Mouse (Mus musculus): ENCODE data around the gene Smyd5. TPM values are rescaled to one million over a fixed set of nuclear protein-coding genes. Genes with fewer than 3 reads are reported as not detected.

The Smyd5 gene
- polyA plus RNA-seq, 1 experiment from 2014 or later: 10.9 TPM

DNA sequence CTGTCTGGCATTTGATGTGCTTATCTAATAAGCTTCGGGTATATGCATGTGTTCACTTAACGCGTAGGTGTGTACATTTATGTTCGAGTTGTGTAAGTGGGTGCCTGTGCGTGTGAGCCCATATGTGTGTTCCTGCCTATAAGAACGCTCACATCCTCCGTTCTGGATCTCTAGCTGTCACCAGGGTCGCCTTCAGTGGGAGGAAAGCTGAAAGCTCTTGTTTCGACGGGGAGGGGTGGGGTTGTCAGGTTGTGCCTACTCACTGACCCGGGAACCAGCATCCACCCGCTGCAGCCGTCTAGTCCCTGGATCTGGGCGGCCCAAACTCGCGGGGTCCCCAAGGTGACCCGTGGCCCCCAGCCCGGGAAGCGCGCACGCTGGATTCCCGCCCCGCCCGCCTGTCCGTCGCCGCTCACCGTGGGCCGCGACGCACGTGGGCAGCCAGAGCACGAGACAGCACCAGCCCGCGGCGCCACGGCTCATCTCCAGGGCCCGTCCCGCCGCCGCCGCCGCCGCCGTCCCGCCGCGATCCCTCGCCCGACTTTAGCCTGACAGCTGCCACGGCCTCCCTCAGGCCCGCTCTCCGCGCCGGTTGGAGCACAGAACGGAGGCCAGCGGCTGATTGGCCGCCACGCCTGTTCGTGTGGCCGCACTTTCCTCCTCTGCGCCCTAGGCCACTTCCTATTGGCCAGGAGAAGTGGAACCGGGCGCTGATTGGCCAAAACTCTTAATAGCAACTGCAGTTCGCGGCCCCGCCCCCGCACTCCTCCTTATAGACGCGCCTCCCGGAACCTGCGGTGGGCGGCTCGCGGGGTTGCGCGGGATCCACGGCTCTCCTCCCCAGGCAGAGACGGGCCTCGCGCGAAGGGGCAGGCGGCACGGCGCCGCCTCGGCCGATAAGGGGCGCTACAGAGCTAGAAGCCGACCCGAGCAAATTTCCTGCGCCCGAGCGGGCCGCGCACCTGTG is 19.2 kb downstream of the Smyd5 start, which contains the start of gene Cct7:
Cct7 (plus strand) TSS at position 818 of the 967 bp plus-strand sequence.
- H3K36me3 ChIP-seq (ENCODE audit: control insufficient read depth, insufficient read depth): peaks cover 6% of the 10 kb centered on the region; the same call in 1 of the 2 replicates
- WGBS: 1% methylated on average over 93 of the region's 96 CpGs

GRCm38 (mm10) chr6:85451664-85452410 is 20.0 kb downstream of the Smyd5 start, which contains the start of gene Pradc1:
TSS of gene Pradc1 (minus strand) at chr6:85451970.
- H3K36me3 ChIP-seq (ENCODE audit: control insufficient read depth, insufficient read depth): 0 out of 2 replicates have a peak, but pooled peaks cover 3% of the 10 kb centered on the region
- H3K9ac ChIP-seq (ENCODE audit: low read depth, low read length): peak within 1 kb of the TSS; percentile 76
- H3K4me1 ChIP-seq (replicated peaks; ENCODE audit: control insufficient read depth, insufficient read depth, low read length): no peaks in the 10 kb centered on the region
- H3K4me3 ChIP-seq (ENCODE audit: low read depth, low read length): peak within 1 kb of the TSS; percentile 81
- ATAC-seq: peak; percentile 86
- H3K27ac ChIP-seq (ENCODE audit: low read depth, low read length): peak within 1 kb of the TSS; percentile 86
- H3K9me3 ChIP-seq (ENCODE audit: control insufficient read depth): no peaks in the 10 kb centered on the region
- H3K27me3 ChIP-seq (replicated peaks; ENCODE audit: control insufficient read depth, insufficient read depth, low read length): no peaks in the 10 kb centered on the region
- WGBS: under 1% methylated on average over 54 of the region's 54 CpGs
- H3K4me2 ChIP-seq (replicated peaks; ENCODE audit: low read depth): peak within 1 kb of the TSS; percentile 99
- no peak for TF ChIP-seq CTCF (IDR thresholded peaks at IDR 0.05; ENCODE audit: low read depth)

More for the DNA sequence above, 19.2 kb downstream of the Smyd5 start, which contains the start of gene Cct7:
- peak within 1 kb of the TSS; percentile 86 for H3K27ac ChIP-seq (ENCODE audit: low read depth, low read length)
- H3K4me2 ChIP-seq (replicated peaks; ENCODE audit: low read depth): peak within 1 kb of the TSS; percentile 99
- H3K4me1 ChIP-seq (replicated peaks; ENCODE audit: control insufficient read depth, insufficient read depth, low read length): no peaks in the 10 kb centered on the region
- H3K4me3 ChIP-seq (ENCODE audit: low read depth, low read length): peak within 1 kb of the TSS; percentile 81
- H3K27me3 ChIP-seq (replicated peaks; ENCODE audit: control insufficient read depth, insufficient read depth, low read length): no peaks in the 10 kb centered on the region
- TF ChIP-seq CTCF (IDR thresholded peaks at IDR 0.05; ENCODE audit: low read depth): peak; percentile 84
- peak; percentile 97 for ATAC-seq
- no peaks in the 10 kb centered on the region for H3K9me3 ChIP-seq (ENCODE audit: control insufficient read depth)
- peak within 1 kb of the TSS; percentile 76 for H3K9ac ChIP-seq (ENCODE audit: low read depth, low read length)

DNA sequence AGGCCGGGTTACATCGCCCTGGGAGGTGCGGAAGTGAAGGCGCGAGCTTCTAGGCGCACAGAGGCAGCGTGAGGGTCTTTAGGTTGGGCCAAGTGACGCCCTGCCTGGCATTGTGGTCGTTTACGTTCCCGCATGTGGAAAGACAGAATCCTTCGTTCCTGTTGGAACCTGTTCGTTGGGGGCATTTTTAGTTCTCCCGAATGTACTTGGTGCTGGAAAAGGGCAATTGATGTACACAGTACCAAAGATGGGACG is 20.5 kb downstream of the Smyd5 start:
- no peak for ATAC-seq
- Histone ChIP-seq H3K27me3 (replicated peaks; ENCODE audit: control insufficient read depth, insufficient read depth, low read length) (no peaks in the 10 kb centered on the region), H3K9me3 (ENCODE audit: control insufficient read depth) (no peaks in the 10 kb centered on the region), H3K4me2 (replicated peaks; ENCODE audit: low read depth) (peak overlapping the region; percentile 99), H3K27ac (ENCODE audit: low read depth, low read length) (peak overlapping the region; percentile 86), H3K4me3 (ENCODE audit: low read depth, low read length) (peak overlapping the region; percentile 81), H3K36me3 (ENCODE audit: control insufficient read depth, insufficient read depth) (0 out of 2 replicates have a peak, but pooled peaks cover 2% of the 10 kb centered on the region), H3K9ac (ENCODE audit: low read depth, low read length) (peak overlapping the region; percentile 76), H3K4me1 (replicated peaks; ENCODE audit: control insufficient read depth, insufficient read depth, low read length) (no peaks in the 10 kb centered on the region)
- TF ChIP-seq CTCF (IDR thresholded peaks at IDR 0.05; ENCODE audit: low read depth): no peak
- under 1% methylated on average over 15 of the region's 15 CpGs for WGBS

DNA sequence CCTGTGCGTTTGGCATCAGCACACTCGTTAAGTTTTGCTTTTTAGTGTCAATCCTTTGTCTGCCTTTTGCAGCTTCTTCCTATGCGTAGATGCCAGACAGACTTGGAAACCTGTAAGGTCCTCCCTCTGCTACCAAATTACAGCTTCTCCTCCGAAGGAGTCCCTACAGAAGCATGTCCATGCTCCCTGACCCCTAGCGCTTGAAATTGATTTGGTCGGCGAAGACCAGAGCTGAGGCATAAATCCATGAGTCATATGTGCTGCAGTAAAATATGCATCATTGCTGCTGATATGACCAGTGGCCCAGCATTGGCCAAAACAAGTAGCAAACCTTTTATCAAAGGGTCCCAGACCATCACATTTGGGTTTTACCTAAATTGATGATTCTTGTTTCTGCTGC is 21.0 kb downstream of the Smyd5 start:
- H3K27ac ChIP-seq (ENCODE audit: low read depth, low read length): peak overlapping the region; percentile 86; the same call in 1 of the 2 replicates
- no peak for ATAC-seq
- peak overlapping the region; percentile 99 for H3K4me2 ChIP-seq (replicated peaks; ENCODE audit: low read depth)
- no peaks in the 10 kb centered on the region; the same call in 1 of the 2 replicates for H3K36me3 ChIP-seq (ENCODE audit: control insufficient read depth, insufficient read depth)
- H3K4me1 ChIP-seq (replicated peaks; ENCODE audit: control insufficient read depth, insufficient read depth, low read length): no peaks in the 10 kb centered on the region
- peak; percentile 13; the same call in 1 of the 2 replicates for TF ChIP-seq CTCF (IDR thresholded peaks at IDR 0.05; ENCODE audit: low read depth)
- no peaks in the 10 kb centered on the region for H3K27me3 ChIP-seq (replicated peaks; ENCODE audit: control insufficient read depth, insufficient read depth, low read length)
- H3K4me3 ChIP-seq (ENCODE audit: low read depth, low read length): peak overlapping the region; percentile 81
- WGBS: 6% methylated on average over 7 of the region's 7 CpGs
- no peaks in the 10 kb centered on the region for H3K9me3 ChIP-seq (ENCODE audit: control insufficient read depth)
- H3K9ac ChIP-seq (ENCODE audit: low read depth, low read length): peak overlapping the region; percentile 76

- Histone ChIP-seq H3K36me3 (ENCODE audit: control insufficient read depth, insufficient read depth) (peaks cover 46% of the 10 kb centered on the region), H3K27me3 (replicated peaks; ENCODE audit: control insufficient read depth, insufficient read depth, low read length) (no peaks in the 10 kb centered on the region), H3K9ac (ENCODE audit: low read depth, low read length) (no peak overlapping the region), H3K9me3 (ENCODE audit: control insufficient read depth) (no peaks in the 10 kb centered on the region), H3K4me3 (ENCODE audit: low read depth, low read length) (no peak overlapping the region), H3K4me2 (replicated peaks; ENCODE audit: low read depth) (no peak overlapping the region), H3K27ac (ENCODE audit: low read depth, low read length) (no peak overlapping the region), H3K4me1 (replicated peaks; ENCODE audit: control insufficient read depth, insufficient read depth, low read length) (no peaks in the 10 kb centered on the region)
- 88% methylated on average over 2 of the region's 2 CpGs for WGBS
- no peak for TF ChIP-seq CTCF (IDR thresholded peaks at IDR 0.05; ENCODE audit: low read depth)
- no peak for ATAC-seq
Observed at GRCm38 (mm10) chr6:85459621-85460020, 27.8 kb downstream of the Smyd5 start.

- TF ChIP-seq CTCF (IDR thresholded peaks at IDR 0.05; ENCODE audit: low read depth): peak; percentile 62
- Histone ChIP-seq H3K27me3 (replicated peaks; ENCODE audit: control insufficient read depth, insufficient read depth, low read length) (no peaks in the 10 kb centered on the region), H3K27ac (ENCODE audit: low read depth, low read length) (no peak overlapping the region), H3K9ac (ENCODE audit: low read depth, low read length) (no peak overlapping the region), H3K9me3 (ENCODE audit: control insufficient read depth) (no peaks in the 10 kb centered on the region), H3K4me1 (replicated peaks; ENCODE audit: control insufficient read depth, insufficient read depth, low read length) (no peaks in the 10 kb centered on the region), H3K4me3 (ENCODE audit: low read depth, low read length) (no peak overlapping the region), H3K36me3 (ENCODE audit: control insufficient read depth, insufficient read depth) (peaks cover 87% of the 10 kb centered on the region), H3K4me2 (replicated peaks; ENCODE audit: low read depth) (no peak overlapping the region)
- no peak for ATAC-seq
Observed at GRCm38 (mm10) chr6:85465381-85465780, 33.6 kb downstream of the Smyd5 start.

Measured in intestine, postnatal 0 days (tissue).